ENCODE assay signal across 8 mouse cellular contexts in genomic region chr15:98633822-98634470, GRCm38 (mm10). TPM values are rescaled to one million over a fixed set of nuclear protein-coding genes. Genes with fewer than 3 reads are reported as not detected.
DNase-seq lines count a peak whose midpoint lies in the region; ATAC-seq and TF ChIP-seq lines count a peak whose summit lies in the region.

No protein-coding gene starts in this region.

- TF ChIP-seq POLR2A in spleen, adult 2 months (IDR thresholded peaks at IDR 0.05; ENCODE audit: low read depth, low read length): no peak

- no peak overlapping the region for H3K27ac ChIP-seq in spleen, adult 2 months (ENCODE audit: insufficient read depth, low read length)
- peak overlapping the region; percentile 85 for H3K27ac ChIP-seq in intestine, embryonic 14.5 days (ENCODE audit: low read depth)

- TF ChIP-seq CTCF in spleen, adult 2 months (IDR thresholded peaks at IDR 0.05; ENCODE audit: extremely low read depth, insufficient read depth, insufficient read length, insufficient replicate concordance): no peak

- ATAC-seq in intestine, embryonic 14.5 days (replicated peaks; ENCODE audit: low FRiP score, low TSS enrichment, low read depth): no peak

- H3K9me3 ChIP-seq in intestine, embryonic 14.5 days (ENCODE audit: control insufficient read depth, low read length): no peaks in the 10 kb centered on the region

- H3K4me2 ChIP-seq in intestine, embryonic 14.5 days (ENCODE audit: low read length): peak overlapping the region; percentile 91

- H3K4me3 ChIP-seq in spleen, adult 2 months (ENCODE audit: extremely low read depth, insufficient read depth, insufficient read length): peak overlapping the region; percentile 57
- H3K4me3 ChIP-seq in intestine, embryonic 14.5 days (ENCODE audit: low read depth, low read length): peak overlapping the region; percentile 76

- H3K27me3 ChIP-seq in spleen, adult 2 months (ENCODE audit: control insufficient read depth, insufficient read depth, low read length): peaks cover 29% of the 10 kb centered on the region
- peaks cover 6% of the 10 kb centered on the region; the same call in 1 of the 2 replicates for H3K27me3 ChIP-seq in intestine, embryonic 14.5 days (replicated peaks; ENCODE audit: control insufficient read depth, insufficient read depth, low read length)

- H3K36me3 ChIP-seq in spleen, adult 2 months (ENCODE audit: control insufficient read depth, insufficient read depth, low read length): no peaks in the 10 kb centered on the region
- no peaks in the 10 kb centered on the region for H3K36me3 ChIP-seq in intestine, embryonic 14.5 days (ENCODE audit: control insufficient read depth, insufficient read depth, low read length)

- 2% methylated on average over 25 of the region's 25 CpGs for WGBS in spleen, adult 2 months
- WGBS in intestine, embryonic 14.5 days: under 1% methylated on average over 25 of the region's 25 CpGs

- H3K4me1 ChIP-seq in spleen, adult 2 months (ENCODE audit: control insufficient read depth, insufficient read depth, insufficient read length): peaks cover 9% of the 10 kb centered on the region
- peaks cover 45% of the 10 kb centered on the region for H3K4me1 ChIP-seq in intestine, embryonic 14.5 days (replicated peaks; ENCODE audit: control insufficient read depth, insufficient read depth, low read length)

- peak overlapping the region; percentile 73 for H3K9ac ChIP-seq in intestine, embryonic 14.5 days (ENCODE audit: low read length)

- DNase-seq in spleen, adult 2 months (ENCODE audit: low read depth in 1 of 2, low spot score in 2 of 2): no peak
- DNase-seq in spleen, postnatal 10 days (ENCODE audit: low spot score in 2 of 2): no peak
- peak; percentile 54 to 65 for DNase-seq in cerebellum, postnatal 14 days
- DNase-seq in intestine, embryonic 14.5 days (ENCODE audit: low spot score): peak; percentile 63
- peak; percentile 43 for DNase-seq in naive thymus-derived CD4-positive, alpha-beta T cell, adult 2 months (ENCODE audit: low read depth)
- DNase-seq in adrenal gland, adult (ENCODE audit: inconsistent age in 2 of 2, low spot score in 1 of 2): no peak
- no peak for DNase-seq in adrenal gland, postnatal 10 days
- no peak for DNase-seq in right cerebral cortex, postnatal 25 days

RNA-seq across cellular contexts. Expression of gene Cacnb3, which starts 3.3 kb away (rescaled TPM):
- polyA plus RNA-seq in spleen, adult 2 months (2012; rRNA removed): 22.4 and 31.0 TPM in 2 replicates
- 31.5 and 34.8 TPM in 2 replicates for polyA plus RNA-seq in intestine, embryonic 14.5 days (2014; fragmentation: Nextera tagmentation; extraction: Ambion mirVana)
- total RNA-seq in adrenal gland, postnatal 10 days (2021): 10 to 100 TPM; 12.6 to 18.8 TPM

RNA-seq across cellular contexts. Expression of gene Adcy6, which starts 24.1 kb away (rescaled TPM):
- polyA plus RNA-seq in spleen, adult 2 months (2012; rRNA removed): 23.2 and 24.2 TPM in 2 replicates
- 19.8 and 21.9 TPM in 2 replicates for polyA plus RNA-seq in intestine, embryonic 14.5 days (2014; fragmentation: Nextera tagmentation; extraction: Ambion mirVana)
- 100 to 1,000 TPM in 1 of 2 experiments, 10 to 100 TPM in 1; 83.5 to 101 TPM for total RNA-seq in adrenal gland, postnatal 10 days (2021)

RNA-seq across cellular contexts. Expression of gene Ddx23, which starts 28.7 kb away (rescaled TPM):
- 31.5 and 31.8 TPM in 2 replicates for polyA plus RNA-seq in spleen, adult 2 months (2012; rRNA removed)
- polyA plus RNA-seq in intestine, embryonic 14.5 days (2014; fragmentation: Nextera tagmentation; extraction: Ambion mirVana): 27.1 TPM in 2 replicates
- total RNA-seq in adrenal gland, postnatal 10 days (2021): 10 to 100 TPM; 55.5 to 72.4 TPM

RNA-seq across cellular contexts. Expression of gene Rnd1, which starts 43.3 kb away (rescaled TPM):
- 3.4 and 4.4 TPM in 2 replicates for polyA plus RNA-seq in spleen, adult 2 months (2012; rRNA removed)
- polyA plus RNA-seq in intestine, embryonic 14.5 days (2014; fragmentation: Nextera tagmentation; extraction: Ambion mirVana): 0.83 and 1.0 TPM in 2 replicates
- total RNA-seq in adrenal gland, postnatal 10 days (2021): 1 to 10 TPM; 1.9 to 2.3 TPM

Comparison
In these comparisons a context has a peak if more than half of its experiments do, and no peak if none do; other contexts are left out.
1. DNase-seq: peak in cerebellum, postnatal 14 days (2 of 2), intestine, embryonic 14.5 days (single experiment) and naive thymus-derived CD4-positive, alpha-beta T cell, adult 2 months (single experiment); none in spleen, adult 2 months (0 of 2), spleen, postnatal 10 days (0 of 2), adrenal gland, adult (0 of 2), adrenal gland, postnatal 10 days (single experiment) and right cerebral cortex, postnatal 25 days (single experiment).